ENCODE assay signal across 8 mouse cellular contexts in genomic region chr6:87207373-87207982, GRCm38 (mm10).
A peak's percentile ranks its signal among the peaks of the same experiment; 100 is the strongest.
DNase-seq lines count a peak whose midpoint lies in the region; ATAC-seq and TF ChIP-seq lines count a peak whose summit lies in the region.

No protein-coding gene starts in this region.

- no peak for TF ChIP-seq CTCF in midbrain, postnatal 0 days (IDR thresholded peaks at IDR 0.05)

- no peak for ATAC-seq in midbrain, postnatal 0 days (ENCODE audit: low FRiP score)
- no peak for ATAC-seq in midbrain, embryonic 11.5 days (ENCODE audit: low FRiP score)
- ATAC-seq in heart, embryonic 16.5 days (replicated peaks; ENCODE audit: extremely low read depth, insufficient read depth, low FRiP score) = peak; percentile 73
- ATAC-seq in liver, embryonic 16.5 days (ENCODE audit: low read depth) = peak; percentile 58; the same call in 1 of the 2 replicates
- peak; percentile 60 for ATAC-seq in stomach, embryonic 16.5 days (ENCODE audit: insufficient read depth, low FRiP score)

- no peaks in the 10 kb centered on the region for H3K36me3 ChIP-seq in midbrain, postnatal 0 days (ENCODE audit: insufficient read depth, low read length)
- H3K36me3 ChIP-seq in midbrain, embryonic 11.5 days (ENCODE audit: control insufficient read depth, insufficient read depth, low read length) = no peaks in the 10 kb centered on the region
- no peaks in the 10 kb centered on the region for H3K36me3 ChIP-seq in heart, embryonic 16.5 days (ENCODE audit: control insufficient read depth, insufficient read depth)
- H3K36me3 ChIP-seq in liver, embryonic 16.5 days (ENCODE audit: control insufficient read depth, insufficient read depth) = no peaks in the 10 kb centered on the region
- H3K36me3 ChIP-seq in stomach, embryonic 16.5 days (ENCODE audit: control insufficient read depth, insufficient read depth, low read length) = 0 out of 2 replicates have a peak, but pooled peaks cover 3% of the 10 kb centered on the region

- peaks cover 1% of the 10 kb centered on the region; the same call in 1 of the 2 replicates for H3K4me1 ChIP-seq in midbrain, postnatal 0 days (ENCODE audit: insufficient read depth, low read length)
- no peaks in the 10 kb centered on the region for H3K4me1 ChIP-seq in midbrain, embryonic 11.5 days (ENCODE audit: control insufficient read depth, insufficient read depth, low read length)
- 0 out of 2 replicates have a peak, but pooled peaks cover 4% of the 10 kb centered on the region for H3K4me1 ChIP-seq in heart, embryonic 16.5 days (ENCODE audit: control insufficient read depth, insufficient read depth, low read length)
- no peaks in the 10 kb centered on the region for H3K4me1 ChIP-seq in liver, embryonic 16.5 days (ENCODE audit: control insufficient read depth, low read depth, low read length)
- H3K4me1 ChIP-seq in stomach, embryonic 16.5 days (ENCODE audit: control insufficient read depth, insufficient read depth, low read length) = peaks cover 18% of the 10 kb centered on the region; the same call in 1 of the 2 replicates

- DNase-seq in cerebellum, postnatal 10 days = peak; percentile 65 to 70
- DNase-seq in cerebellum, adult 11-12 months = no peak
- peak; percentile 54 for DNase-seq in midbrain, postnatal 0 days (ENCODE audit: low spot score)
- DNase-seq in midbrain, embryonic 11.5 days (ENCODE audit: low spot score, missing footprints) = no peak
- no peak for DNase-seq in left cerebral cortex, postnatal 36 days (ENCODE audit: low spot score in 2 of 2)

- H3K27me3 ChIP-seq in midbrain, postnatal 0 days (ENCODE audit: insufficient read depth, low read length) = no peaks in the 10 kb centered on the region
- no peaks in the 10 kb centered on the region for H3K27me3 ChIP-seq in midbrain, embryonic 11.5 days (ENCODE audit: control insufficient read depth, insufficient read depth, low read length)
- H3K27me3 ChIP-seq in heart, embryonic 16.5 days (ENCODE audit: control insufficient read depth, insufficient read depth, low read length) = no peaks in the 10 kb centered on the region
- no peaks in the 10 kb centered on the region for H3K27me3 ChIP-seq in liver, embryonic 16.5 days (ENCODE audit: control insufficient read depth, insufficient read depth, low read depth, low read length)
- H3K27me3 ChIP-seq in stomach, embryonic 16.5 days (ENCODE audit: control insufficient read depth, insufficient read depth, low read length) = no peaks in the 10 kb centered on the region

- no peak overlapping the region for H3K4me3 ChIP-seq in midbrain, postnatal 0 days (ENCODE audit: low read depth, low read length)
- no peak overlapping the region for H3K4me3 ChIP-seq in midbrain, embryonic 11.5 days (ENCODE audit: low read depth, low read length)
- no peak overlapping the region for H3K4me3 ChIP-seq in heart, embryonic 16.5 days (ENCODE audit: low read length)
- H3K4me3 ChIP-seq in liver, embryonic 16.5 days (ENCODE audit: low read depth, low read length) = no peak overlapping the region
- no peak overlapping the region for H3K4me3 ChIP-seq in stomach, embryonic 16.5 days (replicated peaks; ENCODE audit: low read length)

- WGBS in midbrain, postnatal 0 days = 71% methylated on average over 13 of the region's 13 CpGs
- 80% methylated on average over 13 of the region's 13 CpGs for WGBS in midbrain, embryonic 11.5 days
- WGBS in heart, embryonic 16.5 days = 47% methylated on average over 13 of the region's 13 CpGs
- WGBS in liver, embryonic 16.5 days (ENCODE audit: insufficient replicate concordance) = 50% methylated on average over 13 of the region's 13 CpGs
- WGBS in stomach, embryonic 16.5 days = 46% methylated on average over 13 of the region's 13 CpGs

- intact Hi-C loops in left cerebral cortex, postnatal 36 days (cut with DNase I) = no loop called here

- no peak overlapping the region for H3K27ac ChIP-seq in midbrain, postnatal 0 days (ENCODE audit: low read depth, low read length)
- H3K27ac ChIP-seq in midbrain, embryonic 11.5 days (ENCODE audit: low read depth, low read length) = no peak overlapping the region
- H3K27ac ChIP-seq in heart, embryonic 16.5 days (ENCODE audit: low read length) = no peak overlapping the region
- no peak overlapping the region for H3K27ac ChIP-seq in liver, embryonic 16.5 days (ENCODE audit: low read length)
- H3K27ac ChIP-seq in stomach, embryonic 16.5 days (ENCODE audit: low read length) = peak overlapping the region; percentile 66

- H3K4me2 ChIP-seq in midbrain, postnatal 0 days (ENCODE audit: low read depth, low read length, poor library complexity, severe bottlenecking) = no peak overlapping the region
- H3K4me2 ChIP-seq in midbrain, embryonic 11.5 days = no peak overlapping the region
- 0 out of 2 replicates have a peak overlapping the region, but pooled peaks have one; percentile 16 for H3K4me2 ChIP-seq in heart, embryonic 16.5 days (ENCODE audit: low read depth, low read length)
- H3K4me2 ChIP-seq in liver, embryonic 16.5 days (ENCODE audit: low read depth, low read length) = no peak overlapping the region
- H3K4me2 ChIP-seq in stomach, embryonic 16.5 days (ENCODE audit: low read depth, low read length) = no peak overlapping the region

- no peaks in the 10 kb centered on the region for H3K9me3 ChIP-seq in midbrain, postnatal 0 days (ENCODE audit: low read length)
- no peaks in the 10 kb centered on the region for H3K9me3 ChIP-seq in midbrain, embryonic 11.5 days (ENCODE audit: control insufficient read depth, low read length)
- no peaks in the 10 kb centered on the region for H3K9me3 ChIP-seq in heart, embryonic 16.5 days (replicated peaks; ENCODE audit: control insufficient read depth, low read length)
- no peaks in the 10 kb centered on the region for H3K9me3 ChIP-seq in liver, embryonic 16.5 days (replicated peaks; ENCODE audit: control insufficient read depth, low read length)
- H3K9me3 ChIP-seq in stomach, embryonic 16.5 days (replicated peaks; ENCODE audit: control insufficient read depth, low read length) = no peaks in the 10 kb centered on the region

- H3K9ac ChIP-seq in midbrain, postnatal 0 days (replicated peaks; ENCODE audit: low read length, poor library complexity, severe bottlenecking) = no peak overlapping the region
- no peak overlapping the region for H3K9ac ChIP-seq in midbrain, embryonic 11.5 days (ENCODE audit: low read length)
- no peak overlapping the region for H3K9ac ChIP-seq in heart, embryonic 16.5 days (ENCODE audit: low read length)
- H3K9ac ChIP-seq in liver, embryonic 16.5 days (ENCODE audit: low read depth, low read length) = no peak overlapping the region
- no peak overlapping the region for H3K9ac ChIP-seq in stomach, embryonic 16.5 days (ENCODE audit: low read length)

Comparison
In these comparisons a context has a peak if more than half of its experiments do, and no peak if none do; other contexts are left out.
1. DNase-seq: peak in cerebellum, postnatal 10 days (2 of 2) and midbrain, postnatal 0 days (single experiment); none in cerebellum, adult 11-12 months (single experiment), midbrain, embryonic 11.5 days (single experiment) and left cerebral cortex, postnatal 36 days (0 of 2).
2. ATAC-seq: peak in heart, embryonic 16.5 days (single experiment), liver, embryonic 16.5 days (single experiment) and stomach, embryonic 16.5 days (single experiment); none in midbrain, postnatal 0 days (single experiment) and midbrain, embryonic 11.5 days (single experiment).